Mouse (Mus musculus): ENCODE data around the gene Mylk3. TPM values are rescaled to one million over a fixed set of nuclear protein-coding genes. Genes with fewer than 3 reads are reported as not detected.
A peak's percentile ranks its signal among the peaks of the same experiment; 100 is the strongest.

Mylk3 gene
- polyA plus RNA-seq, 1 experiment from 2014 or later, result 1.2 TPM

GRCm38 (mm10) chr8:85318534-85318933 is 67.6 kb downstream of the Mylk3 start:
- Histone ChIP-seq H3K4me3 (ENCODE audit: low read depth, low read length) (no peak overlapping the region), H3K27ac (ENCODE audit: low read depth, low read length) (no peak overlapping the region), H3K4me1 (replicated peaks; ENCODE audit: control insufficient read depth, insufficient read depth, low read length) (no peaks in the 10 kb centered on the region), H3K4me2 (replicated peaks; ENCODE audit: low read depth, low read length) (no peak overlapping the region), H3K36me3 (ENCODE audit: control insufficient read depth, insufficient read depth, low read length) (no peaks in the 10 kb centered on the region), H3K27me3 (ENCODE audit: control insufficient read depth, insufficient read depth, low read length) (no peaks in the 10 kb centered on the region), H3K9me3 (ENCODE audit: control insufficient read depth, low read length) (no peaks in the 10 kb centered on the region), H3K9ac (ENCODE audit: low read depth, low read length) (no peak overlapping the region)
- ATAC-seq (ENCODE audit: low FRiP score) (no peak), DNase-seq (ENCODE audit: low spot score) (no peak)
- WGBS, result 93% methylated on average over 4 of the region's 4 CpGs

- Histone ChIP-seq H3K27me3 (ENCODE audit: control insufficient read depth, insufficient read depth, low read length) (no peaks in the 10 kb centered on the region), H3K9me3 (ENCODE audit: control insufficient read depth, low read length) (no peaks in the 10 kb centered on the region), H3K9ac (ENCODE audit: low read depth, low read length) (no peak overlapping the region), H3K27ac (ENCODE audit: low read depth, low read length) (no peak overlapping the region), H3K4me3 (ENCODE audit: low read depth, low read length) (no peak overlapping the region), H3K4me2 (replicated peaks; ENCODE audit: low read depth, low read length) (no peak overlapping the region), H3K4me1 (replicated peaks; ENCODE audit: control insufficient read depth, insufficient read depth, low read length) (no peaks in the 10 kb centered on the region), H3K36me3 (ENCODE audit: control insufficient read depth, insufficient read depth, low read length) (0 out of 2 replicates have a peak, but pooled peaks cover 2% of the 10 kb centered on the region)
- 86% methylated on average over 3 of the region's 3 CpGs for WGBS
- no peak for DNase-seq (ENCODE audit: low spot score)
- no peak for ATAC-seq (ENCODE audit: low FRiP score)
These were observed 73.1 kb downstream of the Mylk3 start for GRCm38 (mm10) chr8:85313036-85313435.

- ATAC-seq (ENCODE audit: low FRiP score) (no peak), DNase-seq (ENCODE audit: low spot score) (peak; percentile 20)
- no peaks in the 10 kb centered on the region for H3K9me3 ChIP-seq (ENCODE audit: control insufficient read depth, low read length)
These were observed 74.4 kb downstream of the Mylk3 start for GRCm38 (mm10) chr8:85311743-85312142.

GRCm38 (mm10) chr8:85308564-85308963 is 77.6 kb downstream of the Mylk3 start:
- H3K27me3 ChIP-seq (ENCODE audit: control insufficient read depth, insufficient read depth, low read length), result no peaks in the 10 kb centered on the region
- H3K4me1 ChIP-seq (replicated peaks; ENCODE audit: control insufficient read depth, insufficient read depth, low read length), result no peaks in the 10 kb centered on the region
- no peak overlapping the region for H3K4me2 ChIP-seq (replicated peaks; ENCODE audit: low read depth, low read length)
- DNase-seq (ENCODE audit: low spot score) (no peak), ATAC-seq (ENCODE audit: low FRiP score) (no peak)
- 0 out of 2 replicates have a peak, but pooled peaks cover 5% of the 10 kb centered on the region for H3K36me3 ChIP-seq (ENCODE audit: control insufficient read depth, insufficient read depth, low read length)
- no peaks in the 10 kb centered on the region for H3K9me3 ChIP-seq (ENCODE audit: control insufficient read depth, low read length)
- WGBS, result 93% methylated on average over 2 of the region's 2 CpGs
- no peak overlapping the region for H3K4me3 ChIP-seq (ENCODE audit: low read depth, low read length)
- no peak overlapping the region for H3K27ac ChIP-seq (ENCODE audit: low read depth, low read length)
- no peak overlapping the region for H3K9ac ChIP-seq (ENCODE audit: low read depth, low read length)

More at GRCm38 (mm10) chr8:85311743-85312142, 74.4 kb downstream of the Mylk3 start:
- no peak overlapping the region for H3K27ac ChIP-seq (ENCODE audit: low read depth, low read length)
- no peak overlapping the region for H3K4me2 ChIP-seq (replicated peaks; ENCODE audit: low read depth, low read length)
- H3K4me3 ChIP-seq (ENCODE audit: low read depth, low read length), result no peak overlapping the region
- 0 out of 2 replicates have a peak, but pooled peaks cover 5% of the 10 kb centered on the region for H3K36me3 ChIP-seq (ENCODE audit: control insufficient read depth, insufficient read depth, low read length)
- no peaks in the 10 kb centered on the region for H3K27me3 ChIP-seq (ENCODE audit: control insufficient read depth, insufficient read depth, low read length)
- no peaks in the 10 kb centered on the region for H3K4me1 ChIP-seq (replicated peaks; ENCODE audit: control insufficient read depth, insufficient read depth, low read length)
- H3K9ac ChIP-seq (ENCODE audit: low read depth, low read length), result no peak overlapping the region

GRCm38 (mm10) chr8:85303531-85303930 is 82.6 kb downstream of the Mylk3 start:
- ATAC-seq (ENCODE audit: low FRiP score), result no peak
- Histone ChIP-seq H3K9ac (ENCODE audit: low read depth, low read length) (no peak overlapping the region), H3K4me1 (replicated peaks; ENCODE audit: control insufficient read depth, insufficient read depth, low read length) (peaks cover 2% of the 10 kb centered on the region; the same call in 1 of the 2 replicates), H3K4me2 (replicated peaks; ENCODE audit: low read depth, low read length) (no peak overlapping the region), H3K4me3 (ENCODE audit: low read depth, low read length) (no peak overlapping the region), H3K27me3 (ENCODE audit: control insufficient read depth, insufficient read depth, low read length) (no peaks in the 10 kb centered on the region), H3K27ac (ENCODE audit: low read depth, low read length) (no peak overlapping the region), H3K36me3 (ENCODE audit: control insufficient read depth, insufficient read depth, low read length) (0 out of 2 replicates have a peak, but pooled peaks cover 7% of the 10 kb centered on the region), H3K9me3 (ENCODE audit: control insufficient read depth, low read length) (no peaks in the 10 kb centered on the region)
- WGBS, result 93% methylated on average over 5 of the region's 5 CpGs
- DNase-seq (ENCODE audit: low spot score), result no peak

- 91% methylated on average over 3 of the region's 3 CpGs for WGBS
- Histone ChIP-seq H3K4me2 (replicated peaks; ENCODE audit: low read depth, low read length) (no peak overlapping the region), H3K9me3 (ENCODE audit: control insufficient read depth, low read length) (no peaks in the 10 kb centered on the region), H3K9ac (ENCODE audit: low read depth, low read length) (no peak overlapping the region), H3K27ac (ENCODE audit: low read depth, low read length) (no peak overlapping the region), H3K27me3 (ENCODE audit: control insufficient read depth, insufficient read depth, low read length) (no peaks in the 10 kb centered on the region), H3K4me1 (replicated peaks; ENCODE audit: control insufficient read depth, insufficient read depth, low read length) (peaks cover 2% of the 10 kb centered on the region; the same call in 1 of the 2 replicates), H3K4me3 (ENCODE audit: low read depth, low read length) (no peak overlapping the region), H3K36me3 (ENCODE audit: control insufficient read depth, insufficient read depth, low read length) (0 out of 2 replicates have a peak, but pooled peaks cover 5% of the 10 kb centered on the region)
- DNase-seq (ENCODE audit: low spot score) (no peak), ATAC-seq (ENCODE audit: low FRiP score) (no peak)
These were observed 83.2 kb downstream of the Mylk3 start for GRCm38 (mm10) chr8:85302931-85303330.

GRCm38 (mm10) chr8:85301941-85302340 is 84.2 kb downstream of the Mylk3 start:
- H3K4me1 ChIP-seq (replicated peaks; ENCODE audit: control insufficient read depth, insufficient read depth, low read length), result peaks cover 5% of the 10 kb centered on the region
- H3K4me3 ChIP-seq (ENCODE audit: low read depth, low read length), result no peak overlapping the region
- 84% methylated on average over 1 of the region's 1 CpGs for WGBS
- H3K27me3 ChIP-seq (ENCODE audit: control insufficient read depth, insufficient read depth, low read length), result no peaks in the 10 kb centered on the region
- H3K4me2 ChIP-seq (replicated peaks; ENCODE audit: low read depth, low read length), result no peak overlapping the region
- H3K36me3 ChIP-seq (ENCODE audit: control insufficient read depth, insufficient read depth, low read length), result 0 out of 2 replicates have a peak, but pooled peaks cover 2% of the 10 kb centered on the region
- no peak overlapping the region for H3K9ac ChIP-seq (ENCODE audit: low read depth, low read length)
- H3K9me3 ChIP-seq (ENCODE audit: control insufficient read depth, low read length), result no peaks in the 10 kb centered on the region
- DNase-seq (ENCODE audit: low spot score) (no peak), ATAC-seq (ENCODE audit: low FRiP score) (no peak)
- H3K27ac ChIP-seq (ENCODE audit: low read depth, low read length), result no peak overlapping the region

- no peaks in the 10 kb centered on the region for H3K9me3 ChIP-seq (ENCODE audit: control insufficient read depth, low read length)
- H3K9ac ChIP-seq (ENCODE audit: low read depth, low read length), result peak within 1 kb of the TSS; percentile 92
- peaks cover 5% of the 10 kb centered on the region for H3K4me1 ChIP-seq (replicated peaks; ENCODE audit: control insufficient read depth, insufficient read depth, low read length)
- peak within 1 kb of the TSS; percentile 83 for H3K4me2 ChIP-seq (replicated peaks; ENCODE audit: low read depth, low read length)
- H3K4me3 ChIP-seq (ENCODE audit: low read depth, low read length), result peak within 1 kb of the TSS; percentile 85
- peak; percentile 99 for ATAC-seq (ENCODE audit: low FRiP score)
- WGBS, result under 1% methylated on average over 63 of the region's 63 CpGs
- peak within 1 kb of the TSS; percentile 94 for H3K27ac ChIP-seq (ENCODE audit: low read depth, low read length)
- DNase-seq (ENCODE audit: low spot score), result peak; percentile 98
- H3K27me3 ChIP-seq (ENCODE audit: control insufficient read depth, insufficient read depth, low read length), result no peaks in the 10 kb centered on the region
- 0 out of 2 replicates have a peak, but pooled peaks cover 2% of the 10 kb centered on the region for H3K36me3 ChIP-seq (ENCODE audit: control insufficient read depth, insufficient read depth, low read length)
These were observed 86.6 kb downstream of the Mylk3 start, which contains the start of the genes Orc6 and Vps35 for GRCm38 (mm10) chr8:85299434-85300077. Gene Orc6 (plus strand): TSS chr8:85299632. Gene Vps35 (minus strand): TSS chr8:85299802.

Data from hindbrain, embryonic 11.5 days (tissue).